Mouse (Mus musculus) left cerebral cortex, adult 2 months (tissue): ENCODE results near the gene Ppm1m. TPM values are rescaled to one million over a fixed set of nuclear protein-coding genes. Genes with fewer than 3 reads are reported as not detected.
A peak's percentile ranks its signal among the peaks of the same experiment; 100 is the strongest.

Experiments
- DNase-seq, 2 experiments: peaks; one replicate each; pipeline ENCODE4 v3.0.0; 2021 to 2022; ENCODE audit warnings: low spot score in 2 of 2, mixed read lengths in 1 of 2; ENCODE audit errors: extremely low spot score in 1 of 2
- H3K27ac ChIP-seq: fragments of 200-600 bp; 2 replicates; pipeline ENCODE4 v1.8.1; 2022
- H3K4me3 ChIP-seq: fragments of 200-600 bp; 2 replicates; pipeline ENCODE4 v1.8.1; 2022
- CTCF ChIP-seq: fragments of 200-600 bp; IDR thresholded peaks from 2 replicates; pipeline ENCODE4 v1.8.1; 2022; ENCODE audit warnings: antibody characterized with exemption, mild to moderate bottlenecking, moderate library complexity
- intact Hi-C: fragments of 180-260 bp; cut with DNase I; formaldehyde crosslinking; loops from one replicate; pipeline ENCODE4 v1.15.1; 2025
- total RNA-seq, 2 experiments: library from RNA; stranded (reverse); gene quantifications; 2 replicates each; pipeline ENCODE4 v1.2.3; 2021

Ppm1m gene
- total RNA-seq, 2 experiments from 2014 or later = 22.2 to 26.4 TPM

DNA sequence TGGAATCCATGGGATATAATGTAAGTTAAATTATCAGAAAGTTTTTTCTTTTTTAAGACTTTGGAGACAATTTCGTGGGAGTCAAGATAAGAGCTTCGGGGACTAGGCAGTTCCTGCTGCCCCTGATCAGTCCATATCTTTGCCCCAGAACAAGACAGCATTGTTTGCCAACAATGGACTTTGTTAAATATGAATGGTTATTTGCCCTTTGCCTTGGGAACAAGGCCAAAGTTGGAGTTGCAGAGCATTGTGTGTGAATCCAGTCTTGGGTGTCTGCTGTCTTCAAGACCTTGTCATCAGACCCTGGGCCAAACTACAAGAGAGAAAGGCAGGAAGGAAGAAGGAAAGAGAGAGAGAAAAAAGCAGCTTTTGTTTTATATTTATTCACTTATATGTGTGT, 32.8 kb downstream of the Ppm1m start:
- H3K4me3 ChIP-seq = no peak overlapping the region
- intact Hi-C loops = no loop called here
- no peak for TF ChIP-seq CTCF
- H3K27ac ChIP-seq = no peak overlapping the region
- no peak for DNase-seq

DNA sequence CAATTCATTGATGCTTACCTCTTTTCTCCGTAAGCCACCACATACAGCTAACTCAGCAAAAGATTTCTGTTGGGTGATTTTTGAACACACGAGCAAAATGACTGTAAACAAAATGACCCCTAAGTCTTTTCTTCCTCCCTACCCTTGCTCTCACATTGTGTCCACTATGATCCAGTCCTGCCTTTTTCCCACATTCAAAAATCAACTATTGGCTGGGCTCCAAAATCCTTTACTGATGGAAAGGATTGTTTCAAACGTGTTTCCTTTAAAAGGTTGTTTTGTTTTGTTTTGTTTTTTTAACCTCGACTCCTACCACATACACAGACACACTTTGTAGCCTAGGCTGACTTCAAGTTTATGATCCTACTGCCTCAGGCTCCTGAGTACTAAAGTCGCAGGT, 39.1 kb downstream of the Ppm1m start:
- no peak for DNase-seq
- Histone ChIP-seq H3K4me3 (peak overlapping the region; percentile 55), H3K27ac (peak overlapping the region; percentile 99)
- TF ChIP-seq CTCF = no peak
- intact Hi-C loops = no loop called here

DNA sequence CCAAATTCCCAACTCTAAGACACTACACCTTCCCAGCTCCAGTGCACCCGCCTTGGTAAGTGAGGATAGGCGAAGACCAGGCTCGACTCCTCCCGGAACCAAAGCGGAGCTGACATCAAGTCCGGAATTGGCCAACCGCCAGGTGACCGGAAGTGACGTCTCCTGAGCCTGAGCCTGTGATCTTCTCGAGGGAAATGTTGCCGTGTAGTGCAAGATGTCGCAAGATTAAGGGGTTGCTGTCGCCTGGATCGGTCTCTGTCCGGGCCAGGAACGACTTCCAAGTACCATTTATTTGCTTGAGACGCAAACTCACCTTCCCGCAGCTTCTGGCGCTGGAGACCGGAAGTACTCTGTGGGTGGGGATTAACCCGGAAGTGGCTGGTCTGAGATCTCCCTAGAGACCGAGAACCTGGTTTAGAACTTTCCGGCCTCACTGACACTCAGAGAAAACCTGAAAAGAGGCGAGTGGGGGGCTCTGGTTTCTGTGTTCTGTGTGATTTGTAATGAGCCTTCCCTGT, 39.7 kb downstream of the Ppm1m start:
- H3K27ac ChIP-seq = peak overlapping the region; percentile 99
- H3K4me3 ChIP-seq = peak overlapping the region; percentile 55
- intact Hi-C loops = no loop called here
- no peak; the same call in 1 of the 2 replicates for TF ChIP-seq CTCF
- DNase-seq = peak; percentile 89 to 94

DNA sequence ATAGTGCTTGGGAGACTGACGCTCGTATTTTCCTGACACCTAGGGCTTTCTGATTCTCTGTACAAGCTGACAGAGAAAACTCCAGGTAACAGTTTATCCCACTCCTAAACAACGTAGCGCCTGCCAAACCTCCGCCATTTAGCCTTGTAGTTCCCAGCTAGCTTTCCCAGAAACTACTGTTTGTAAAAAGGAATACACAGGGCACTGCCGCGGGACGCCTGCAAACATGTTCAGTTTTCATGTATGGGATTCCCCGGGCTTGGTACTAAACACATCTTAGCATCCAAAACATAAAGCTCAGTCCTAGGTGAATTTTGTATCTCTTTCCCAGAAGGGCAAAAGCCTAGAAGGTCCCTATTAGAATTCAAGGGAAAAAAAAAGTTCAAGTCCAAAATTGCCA, 40.3 kb downstream of the Ppm1m start:
- TF ChIP-seq CTCF = no peak
- Histone ChIP-seq H3K4me3 (peak overlapping the region; percentile 55), H3K27ac (peak overlapping the region; percentile 99; the same call in 1 of the 2 replicates)
- DNase-seq = no peak
- intact Hi-C loops = no loop called here

DNA sequence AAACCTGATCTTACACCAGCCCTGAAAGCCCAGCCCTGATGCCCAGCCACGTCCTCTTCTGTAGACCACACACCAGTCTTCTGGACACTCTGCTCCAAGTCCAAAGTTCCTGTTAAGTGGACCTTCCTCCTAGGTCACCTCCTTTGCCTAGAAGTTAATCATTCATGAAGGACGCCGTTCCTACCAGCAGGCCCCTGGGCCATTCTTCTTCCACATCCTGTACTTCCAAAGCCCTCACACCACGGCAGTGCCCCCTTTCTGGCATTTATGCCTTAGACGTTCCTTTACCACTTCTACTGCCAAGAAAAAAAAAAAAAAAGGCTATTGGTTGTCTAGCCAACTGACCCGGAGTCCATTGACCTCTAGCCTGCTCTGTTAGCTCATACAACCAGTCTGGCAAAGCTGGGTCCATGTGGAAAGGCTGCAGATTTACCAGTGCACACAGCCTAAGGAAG, 41.5 kb downstream of the Ppm1m start, which contains the start of gene Glyctk:
Glyctk (minus strand) TSS at position 102 of the 455 bp plus-strand sequence.
- intact Hi-C loops = no loop called here
- no peak for DNase-seq
- Histone ChIP-seq H3K4me3 (no peak within 1 kb of the TSS), H3K27ac (no peak within 1 kb of the TSS)
- no peak for TF ChIP-seq CTCF

DNA sequence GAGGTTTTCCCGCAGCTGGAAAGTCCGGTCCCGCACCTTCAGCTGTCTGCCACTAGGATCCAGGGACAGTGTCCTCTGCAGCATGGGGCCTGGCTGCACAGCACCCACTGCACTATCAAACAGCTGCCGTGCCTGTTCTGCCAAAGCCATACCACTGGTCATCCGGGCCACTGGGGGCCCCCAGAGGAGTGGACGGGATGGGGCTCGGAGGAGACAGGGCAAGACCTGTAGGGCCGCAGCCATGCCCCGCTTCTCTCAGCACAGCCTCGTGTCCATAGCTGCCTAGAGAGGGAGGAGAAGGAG, 42.0 kb downstream of the Ppm1m start:
- Histone ChIP-seq H3K4me3 (no peak overlapping the region), H3K27ac (no peak overlapping the region)
- TF ChIP-seq CTCF = no peak
- intact Hi-C loops = no loop called here
- DNase-seq = no peak

DNA sequence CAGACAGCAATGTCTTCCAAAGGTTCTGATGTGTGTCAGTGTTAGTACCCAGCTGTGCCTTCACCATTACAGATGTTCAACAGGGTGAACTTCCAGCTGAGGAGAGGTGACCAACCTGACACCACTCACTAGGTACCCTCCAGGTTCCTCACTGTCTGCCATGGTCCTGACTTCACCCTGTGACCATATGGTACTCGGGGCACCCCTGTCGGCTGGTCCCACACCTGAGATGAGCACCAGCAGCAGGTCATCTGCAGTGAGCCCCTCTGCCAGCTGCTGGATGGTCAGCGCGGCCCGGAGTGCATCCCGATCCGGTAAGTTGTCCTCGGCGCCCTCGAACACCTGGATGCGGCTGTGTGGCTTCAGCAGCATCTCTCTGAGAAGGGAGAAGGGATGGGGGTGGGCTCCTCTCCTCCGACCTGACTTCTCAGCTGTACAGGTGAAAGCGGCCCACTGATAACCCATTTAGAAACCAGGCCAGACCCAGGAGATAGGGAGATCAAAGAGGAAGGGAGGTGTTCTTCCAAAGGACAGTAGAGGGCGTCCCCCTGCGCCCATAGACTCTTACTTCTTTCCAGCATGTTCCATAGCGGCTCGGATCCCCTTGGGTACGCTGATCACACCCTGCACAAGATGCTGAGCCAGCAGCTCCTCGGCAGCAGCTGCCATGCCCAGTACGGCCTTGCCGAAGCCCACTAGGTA, 42.5 kb downstream of the Ppm1m start:
- TF ChIP-seq CTCF = no peak; the same call in 1 of the 2 replicates
- Histone ChIP-seq H3K4me3 (no peak overlapping the region), H3K27ac (no peak overlapping the region)
- intact Hi-C loops = no loop called here
- DNase-seq = no peak

DNA sequence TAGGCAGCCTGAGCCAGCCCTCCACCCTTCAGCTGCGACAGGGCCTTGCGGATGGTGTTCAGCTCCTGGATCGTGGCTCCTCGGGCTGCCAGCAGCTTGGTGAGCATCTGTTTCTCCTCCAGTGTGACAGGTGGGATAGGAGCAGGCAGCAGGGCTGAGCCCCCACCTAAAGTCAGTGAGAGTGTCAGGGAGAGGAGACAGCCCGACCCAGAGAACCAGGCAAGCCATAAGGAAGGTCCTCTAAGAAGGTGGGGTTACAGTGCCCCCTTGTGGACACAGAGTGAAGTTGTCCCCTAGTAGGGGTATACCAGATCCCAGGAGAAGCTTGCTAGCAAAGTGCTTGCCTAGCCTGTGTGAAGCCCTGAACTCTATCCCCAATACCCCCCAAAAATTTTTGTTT, 43.1 kb downstream of the Ppm1m start:
- intact Hi-C loops = no loop called here
- H3K4me3 ChIP-seq = no peak overlapping the region
- no peak overlapping the region for H3K27ac ChIP-seq
- TF ChIP-seq CTCF = peak; percentile 72
- peak; percentile 47 for DNase-seq

DNA sequence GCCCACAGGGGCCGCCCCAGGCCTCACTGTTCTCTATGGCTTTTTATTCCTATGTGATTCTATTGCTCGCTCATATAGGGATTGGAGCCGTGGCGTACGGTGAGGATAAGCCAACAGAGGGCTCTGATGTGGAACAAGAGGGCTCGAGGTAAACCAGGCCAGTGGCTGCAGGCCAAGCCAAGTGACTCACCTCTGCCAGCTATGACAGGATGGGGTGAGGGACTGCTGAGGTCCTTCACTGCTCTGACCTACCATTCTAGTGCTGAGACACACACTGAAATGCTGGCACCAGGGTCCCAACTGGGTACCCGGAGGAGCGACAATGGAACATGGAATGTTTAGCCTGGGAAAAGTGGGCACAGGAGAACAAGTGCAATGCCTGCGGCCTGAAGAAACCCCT, 45.4 kb downstream of the Ppm1m start:
- intact Hi-C loops = no loop called here
- no peak for DNase-seq
- H3K4me3 ChIP-seq = no peak overlapping the region
- TF ChIP-seq CTCF = no peak
- no peak overlapping the region for H3K27ac ChIP-seq

DNA sequence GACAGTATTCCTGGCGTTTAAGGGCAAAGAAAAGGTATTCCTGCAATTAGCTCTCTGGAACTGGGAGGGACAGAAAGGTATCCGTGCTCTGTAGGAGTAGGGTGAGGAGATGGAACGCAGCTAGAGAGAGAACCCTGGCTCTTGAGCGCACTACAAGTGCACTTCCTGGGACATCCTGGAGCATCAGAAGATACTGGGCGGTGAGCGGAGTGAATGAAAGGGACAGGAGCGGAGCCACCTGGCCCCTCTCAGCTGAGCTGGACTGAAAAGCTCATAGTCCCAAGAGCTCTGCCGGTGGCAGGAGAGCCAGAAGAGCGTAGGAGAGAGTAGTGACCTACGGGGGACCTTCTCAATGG, 50.2 kb downstream of the Ppm1m start:
- no peak overlapping the region for H3K4me3 ChIP-seq

DNA sequence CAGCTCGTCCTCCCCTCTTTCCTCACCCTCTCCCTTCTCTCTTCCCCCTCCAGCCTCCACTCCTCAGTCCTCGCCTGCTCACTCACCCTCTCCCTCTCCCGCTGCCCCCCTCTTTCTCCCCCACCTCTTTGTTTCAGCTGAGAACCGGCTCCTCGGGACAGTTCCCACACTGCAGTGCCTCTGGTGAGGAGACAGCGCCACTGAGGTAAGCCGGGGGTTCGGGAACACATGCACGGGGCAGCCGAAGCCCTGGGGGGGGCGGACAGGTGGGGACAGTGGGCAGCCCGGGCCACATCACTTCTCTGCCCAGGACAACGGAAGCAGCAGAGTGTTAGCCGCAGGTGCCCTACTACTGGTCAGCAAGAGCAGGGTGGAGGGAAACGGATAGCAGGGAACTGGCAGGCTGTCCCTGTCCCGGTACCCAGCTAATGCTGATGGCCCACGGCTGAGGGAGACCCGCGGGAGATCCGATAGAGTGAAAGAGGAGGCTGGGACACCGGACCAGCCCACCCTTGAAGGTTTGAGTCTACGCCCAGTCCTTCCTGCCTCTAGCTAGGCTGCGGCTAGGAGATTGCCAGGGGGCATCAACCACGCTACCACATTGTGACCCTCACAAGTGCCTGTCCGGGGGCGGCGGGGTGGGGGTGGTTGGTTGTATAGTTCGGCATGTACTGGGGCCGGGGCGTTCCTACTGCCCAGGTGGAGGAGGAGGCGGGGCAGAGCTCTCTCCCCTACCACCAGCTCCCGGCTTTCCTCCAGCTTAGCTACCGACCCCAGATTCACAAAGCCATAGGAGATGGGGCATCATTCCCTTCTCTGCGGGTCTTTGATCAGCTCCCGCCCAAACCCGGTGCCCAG, 50.8 kb downstream of the Ppm1m start:
- no peak for DNase-seq
- Histone ChIP-seq H3K27ac (no peak overlapping the region), H3K4me3 (peak overlapping the region; percentile 16; the same call in 1 of the 2 replicates)
- intact Hi-C loops = no loop called here
- no peak for TF ChIP-seq CTCF

More for the DNA sequence above, 50.2 kb downstream of the Ppm1m start:
- no peak for DNase-seq
- intact Hi-C loops = no loop called here
- TF ChIP-seq CTCF = no peak
- no peak overlapping the region for H3K27ac ChIP-seq

DNA sequence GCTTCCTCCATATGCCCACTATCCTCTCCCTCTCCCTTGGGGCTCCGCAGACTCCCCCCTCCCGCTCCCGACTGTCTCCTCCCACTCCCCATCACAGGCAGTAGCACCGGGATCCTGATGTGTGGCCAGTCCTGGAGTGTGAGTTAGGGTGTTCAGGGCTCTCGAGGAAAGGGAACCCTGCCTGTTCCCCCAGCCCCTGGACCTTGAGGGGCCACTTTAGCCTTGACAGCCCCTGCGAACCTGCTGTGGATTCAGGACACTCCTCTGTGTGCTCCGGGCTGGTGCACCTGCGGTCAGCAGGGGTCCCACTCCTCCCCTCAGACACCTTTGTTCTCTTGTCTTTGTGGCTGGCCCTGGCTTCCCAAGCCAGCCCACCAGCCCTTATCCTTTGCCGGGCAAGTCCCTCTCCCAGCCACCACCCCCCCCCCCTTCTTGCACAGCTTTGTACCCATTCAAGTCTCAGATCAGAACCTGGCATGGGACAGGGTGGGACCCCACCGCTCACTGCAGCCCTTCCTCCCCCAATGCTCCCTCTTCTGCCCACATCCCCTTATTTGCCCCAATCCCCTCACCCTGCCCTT, 51.6 kb downstream of the Ppm1m start:
- no peak overlapping the region for H3K27ac ChIP-seq
- TF ChIP-seq CTCF = no peak
- H3K4me3 ChIP-seq = no peak overlapping the region
- no peak for DNase-seq
- intact Hi-C loops = no loop called here
